Mouse (Mus musculus) spleen, adult 2 months (tissue): ENCODE data around the gene Fcer1g.

Experiments
- CTCF ChIP-seq: fragments of 200-500 bp; IDR thresholded peaks from 2 replicates; pipeline ENCODE4 v1.5.1; 2011; ENCODE audit warnings: mild to moderate bottlenecking, inconsistent platforms; ENCODE audit not compliant: insufficient read depth, insufficient read length, insufficient replicate concordance; ENCODE audit errors: extremely low read depth
- POLR2A ChIP-seq: fragments of 200-500 bp; IDR thresholded peaks from 2 replicates; pipeline ENCODE4 v1.6.1; 2011; ENCODE audit warnings: low read depth, low read length, inconsistent platforms

GRCm38 (mm10) chr1:171260316-171260715, 26.2 kb upstream of the Fcer1g start:
- no peak for TF ChIP-seq CTCF
- TF ChIP-seq POLR2A: no peak
